Mouse (Mus musculus) forebrain, embryonic 12.5 days (tissue): ENCODE measurements around the gene Tfb2m. TPM values are rescaled to one million over a fixed set of nuclear protein-coding genes. Genes with fewer than 3 reads are reported as not detected.
A peak's percentile ranks its signal among the peaks of the same experiment; 100 is the strongest.

Experiments
- ATAC-seq: fragments of 200-750 bp; cut with Nextera tagmentation; 2 replicates; pipeline ENCODE4 v1.8.0; 2017; ENCODE audit warnings: moderate TSS enrichment; ENCODE audit not compliant: low FRiP score
- H3K27ac ChIP-seq: fragments of 300-500 bp; sonication (generic); 2 replicates; pipeline ENCODE4 v1.5.1; 2016; ENCODE audit warnings: mild to moderate bottlenecking
- H3K27me3 ChIP-seq: fragments of 300-500 bp; sonication (generic); 2 replicates; pipeline ENCODE4 v1.6.1; 2016; ENCODE audit warnings: mild to moderate bottlenecking
- H3K36me3 ChIP-seq: fragments of 300-500 bp; sonication (generic); replicated peaks from 2 replicates; pipeline ENCODE4 v1.6.1; 2016; ENCODE audit warnings: mild to moderate bottlenecking
- H3K4me1 ChIP-seq: fragments of 300-500 bp; sonication (generic); 2 replicates; pipeline ENCODE4 v1.6.1; 2016
- H3K4me2 ChIP-seq: fragments of 300-500 bp; sonication (generic); 2 replicates; pipeline ENCODE4 v1.6.1; 2016; ENCODE audit warnings: mild to moderate bottlenecking, moderate library complexity
- H3K4me3 ChIP-seq: fragments of 300-500 bp; sonication (generic); replicated peaks from 2 replicates; pipeline ENCODE4 v1.5.1; 2016; ENCODE audit warnings: mild to moderate bottlenecking
- H3K9ac ChIP-seq: fragments of 300-500 bp; sonication (generic); 2 replicates; pipeline ENCODE4 v1.6.1; 2016; ENCODE audit warnings: mild to moderate bottlenecking
- H3K9me3 ChIP-seq: fragments of 300-500 bp; sonication (generic); 2 replicates; pipeline ENCODE4 v1.6.1; 2016
- WGBS: fragments of 180-500 bp; shearing (Covaris S2); methylation state at CpG from one replicate; pipeline ENCODE4 v1.1.7; 2016; 5-methylcytosine and 5-hydroxymethylcytosine counted together
- polyA plus RNA-seq: library from polyadenylated mRNA; unstranded; fragments of >200 nt; fragmentation: Nextera tagmentation; extraction: Ambion mirVana; gene quantifications from 2 replicates; pipeline ENCODE4 v1.2.1, GENCODE M21; 2016

The Tfb2m gene
- polyA plus RNA-seq, 1 experiment from 2014 or later = 33.7 TPM

DNA sequence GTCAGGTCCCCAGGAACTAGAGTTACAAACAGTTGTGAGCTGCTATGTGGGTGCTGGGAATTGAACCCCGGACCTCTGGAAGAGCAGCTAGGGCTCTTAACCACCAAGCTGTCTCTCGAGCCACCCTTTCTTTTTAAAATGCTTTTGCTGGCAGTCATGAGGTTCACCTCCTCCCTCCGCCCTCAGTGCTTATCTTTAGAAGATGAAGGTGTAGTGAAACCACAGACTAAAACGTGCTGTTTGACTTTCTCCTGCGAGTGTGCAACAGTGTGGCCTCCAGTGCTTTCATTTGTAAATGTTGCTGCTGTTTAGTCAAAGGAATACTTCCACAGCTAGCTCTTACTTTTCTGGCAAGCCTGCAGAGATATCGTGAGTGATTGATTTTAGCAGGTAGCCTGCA is 32.6 kb upstream of the Tfb2m start:
- 86% methylated on average over 6 of the region's 6 CpGs for WGBS
- Histone ChIP-seq H3K27me3 (no peaks in the 10 kb centered on the region), H3K36me3 (peaks cover 11% of the 10 kb centered on the region; the same call in 1 of the 2 replicates), H3K9ac (no peak overlapping the region), H3K9me3 (no peaks in the 10 kb centered on the region), H3K4me2 (no peak overlapping the region), H3K4me3 (no peak overlapping the region), H3K27ac (no peak overlapping the region), H3K4me1 (no peaks in the 10 kb centered on the region)
- no peak for ATAC-seq

GRCm38 (mm10) chr1:179573650-179574206 is 27.7 kb upstream of the Tfb2m start:
- WGBS = 86% methylated on average over 6 of the region's 6 CpGs
- no peak overlapping the region for H3K4me3 ChIP-seq
- ATAC-seq = no peak
- peaks cover 5% of the 10 kb centered on the region; the same call in 1 of the 2 replicates for H3K4me1 ChIP-seq
- H3K36me3 ChIP-seq = no peaks in the 10 kb centered on the region
- H3K27ac ChIP-seq = no peak overlapping the region
- no peaks in the 10 kb centered on the region for H3K9me3 ChIP-seq
- no peak overlapping the region for H3K4me2 ChIP-seq
- H3K27me3 ChIP-seq = no peaks in the 10 kb centered on the region
- H3K9ac ChIP-seq = no peak overlapping the region

- H3K27ac ChIP-seq = no peak overlapping the region
- ATAC-seq = no peak
- no peaks in the 10 kb centered on the region for H3K36me3 ChIP-seq
- H3K4me1 ChIP-seq = peaks cover 14% of the 10 kb centered on the region
- no peaks in the 10 kb centered on the region for H3K27me3 ChIP-seq
- no peak overlapping the region for H3K4me3 ChIP-seq
- WGBS = 84% methylated on average over 4 of the region's 4 CpGs
- no peaks in the 10 kb centered on the region for H3K9me3 ChIP-seq
- no peak overlapping the region for H3K4me2 ChIP-seq
- no peak overlapping the region for H3K9ac ChIP-seq
These were observed 25.6 kb upstream of the Tfb2m start for GRCm38 (mm10) chr1:179571686-179572085.

DNA sequence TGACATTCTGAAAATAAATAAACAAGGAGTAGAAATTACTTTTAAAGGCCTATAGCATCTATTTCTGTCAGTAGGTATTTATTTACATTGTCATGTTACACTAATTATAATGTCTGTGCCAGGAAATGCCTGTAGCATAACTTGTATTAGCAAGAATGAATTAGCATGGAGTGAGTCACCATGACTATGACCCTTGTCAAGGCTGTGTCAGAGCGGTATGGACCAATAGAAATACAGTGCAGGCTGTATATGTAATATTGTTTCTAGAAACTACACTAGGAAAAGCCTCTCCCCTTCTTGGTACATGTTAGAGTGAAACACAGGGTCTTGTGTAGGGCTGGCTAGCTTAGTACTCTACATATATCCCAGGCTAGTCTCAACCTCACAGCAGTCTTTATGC is 24.4 kb upstream of the Tfb2m start:
- Histone ChIP-seq H3K9me3 (no peaks in the 10 kb centered on the region), H3K36me3 (no peaks in the 10 kb centered on the region), H3K27me3 (no peaks in the 10 kb centered on the region), H3K9ac (no peak overlapping the region), H3K27ac (no peak overlapping the region), H3K4me3 (no peak overlapping the region), H3K4me2 (no peak overlapping the region), H3K4me1 (peaks cover 14% of the 10 kb centered on the region)
- no peak for ATAC-seq
- WGBS = 96% methylated on average over 1 of the region's 1 CpGs

DNA sequence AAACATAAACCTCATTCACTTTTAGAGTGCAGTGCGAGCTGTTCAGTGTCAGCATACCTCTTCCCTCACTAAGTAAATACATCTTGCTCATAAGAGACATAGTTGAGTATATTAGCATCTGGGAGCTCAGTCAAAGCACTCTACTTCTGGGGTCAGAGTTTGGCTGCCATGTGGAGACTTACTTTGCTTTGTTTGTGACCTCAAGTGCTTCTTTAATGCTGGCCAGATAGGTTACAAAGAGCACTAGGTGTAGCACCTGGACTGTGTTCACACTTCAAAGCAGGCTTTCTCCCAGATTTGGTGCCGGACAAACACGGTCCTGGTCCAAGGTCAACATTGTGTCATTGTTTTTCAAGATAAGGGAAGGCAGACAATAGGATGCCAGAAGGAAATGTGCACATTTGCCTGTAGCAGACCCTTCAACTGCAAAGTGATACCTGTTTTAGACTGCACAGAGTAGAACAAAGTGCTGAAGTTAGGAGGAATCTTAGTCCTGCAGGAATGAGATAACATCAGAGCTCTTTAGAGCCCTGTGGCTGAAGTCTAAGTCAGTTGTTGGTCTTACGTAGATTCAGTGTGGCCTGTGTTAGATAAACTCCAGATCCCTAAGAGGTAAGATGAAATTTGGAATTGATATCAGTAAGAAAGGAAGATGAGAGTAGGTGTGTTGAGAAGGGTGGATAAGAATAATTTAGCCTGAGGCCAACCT is 22.8 kb upstream of the Tfb2m start:
- no peak for ATAC-seq
- Histone ChIP-seq H3K9me3 (no peaks in the 10 kb centered on the region), H3K4me1 (peaks cover 14% of the 10 kb centered on the region), H3K4me3 (no peak overlapping the region), H3K9ac (no peak overlapping the region), H3K27me3 (no peaks in the 10 kb centered on the region), H3K27ac (no peak overlapping the region), H3K36me3 (no peaks in the 10 kb centered on the region), H3K4me2 (no peak overlapping the region)
- 89% methylated on average over 4 of the region's 4 CpGs for WGBS

DNA sequence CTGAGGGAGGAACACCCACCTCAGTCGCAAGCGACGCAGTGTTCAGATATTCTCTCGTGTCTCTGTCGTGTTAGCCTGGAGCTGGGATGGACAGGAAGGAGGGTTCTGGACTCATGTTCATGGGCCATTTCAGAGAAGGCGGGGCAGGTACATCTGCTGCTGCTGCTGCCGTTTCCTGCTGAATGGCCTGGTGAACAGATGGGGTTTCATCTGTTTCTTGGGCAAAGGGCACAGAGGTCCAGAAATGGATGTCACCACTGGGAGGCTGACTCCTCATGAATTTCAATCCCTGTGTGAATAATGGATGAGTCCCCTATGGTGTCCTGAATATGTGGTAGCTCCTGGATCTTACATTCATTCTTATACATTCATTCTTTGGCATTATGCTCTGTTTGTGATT is 21.5 kb upstream of the Tfb2m start:
- H3K9ac ChIP-seq = no peak overlapping the region
- no peak for ATAC-seq

GRCm38 (mm10) chr1:179563926-179564325 is 17.9 kb upstream of the Tfb2m start:
- ATAC-seq = no peak
- Histone ChIP-seq H3K27ac (no peak overlapping the region), H3K27me3 (no peaks in the 10 kb centered on the region), H3K9me3 (no peaks in the 10 kb centered on the region), H3K9ac (no peak overlapping the region), H3K4me3 (no peak overlapping the region), H3K4me2 (no peak overlapping the region), H3K4me1 (peaks cover 17% of the 10 kb centered on the region; the same call in 1 of the 2 replicates), H3K36me3 (no peaks in the 10 kb centered on the region)
- 90% methylated on average over 5 of the region's 5 CpGs for WGBS

More for the DNA sequence above, 21.5 kb upstream of the Tfb2m start:
- no peaks in the 10 kb centered on the region for H3K9me3 ChIP-seq
- peak overlapping the region; percentile 56; the same call in 1 of the 2 replicates for H3K27ac ChIP-seq
- H3K36me3 ChIP-seq = no peaks in the 10 kb centered on the region
- H3K4me3 ChIP-seq = no peak overlapping the region
- no peaks in the 10 kb centered on the region for H3K27me3 ChIP-seq
- no peak overlapping the region for H3K4me2 ChIP-seq
- H3K4me1 ChIP-seq = peaks cover 21% of the 10 kb centered on the region
- 66% methylated on average over 7 of the region's 7 CpGs for WGBS

DNA sequence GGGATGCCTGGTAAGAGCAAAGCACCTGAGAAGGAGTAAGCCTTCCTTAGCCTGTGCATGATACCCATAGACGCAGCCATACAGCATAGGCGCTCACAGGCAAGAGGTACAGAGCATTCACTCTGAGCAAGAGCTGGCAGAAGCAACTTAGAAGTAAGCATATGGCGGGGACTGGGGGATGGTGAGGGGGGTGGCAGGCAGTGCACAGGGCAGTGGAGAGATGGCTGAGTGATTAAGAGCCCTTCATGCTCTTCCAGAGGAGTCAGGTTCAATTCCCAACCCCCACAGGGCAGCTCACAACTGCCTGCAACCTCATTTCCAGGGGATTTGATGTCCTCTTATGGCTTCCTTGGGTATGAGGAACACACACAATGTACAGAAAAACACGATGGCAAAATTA is 17.1 kb upstream of the Tfb2m start:
- no peak overlapping the region for H3K27ac ChIP-seq
- H3K27me3 ChIP-seq = no peaks in the 10 kb centered on the region
- no peak for ATAC-seq
- H3K4me2 ChIP-seq = no peak overlapping the region
- H3K9ac ChIP-seq = no peak overlapping the region
- WGBS = 88% methylated on average over 4 of the region's 4 CpGs
- H3K4me1 ChIP-seq = peaks cover 17% of the 10 kb centered on the region; the same call in 1 of the 2 replicates
- no peak overlapping the region for H3K4me3 ChIP-seq
- H3K9me3 ChIP-seq = no peaks in the 10 kb centered on the region
- no peaks in the 10 kb centered on the region for H3K36me3 ChIP-seq

DNA sequence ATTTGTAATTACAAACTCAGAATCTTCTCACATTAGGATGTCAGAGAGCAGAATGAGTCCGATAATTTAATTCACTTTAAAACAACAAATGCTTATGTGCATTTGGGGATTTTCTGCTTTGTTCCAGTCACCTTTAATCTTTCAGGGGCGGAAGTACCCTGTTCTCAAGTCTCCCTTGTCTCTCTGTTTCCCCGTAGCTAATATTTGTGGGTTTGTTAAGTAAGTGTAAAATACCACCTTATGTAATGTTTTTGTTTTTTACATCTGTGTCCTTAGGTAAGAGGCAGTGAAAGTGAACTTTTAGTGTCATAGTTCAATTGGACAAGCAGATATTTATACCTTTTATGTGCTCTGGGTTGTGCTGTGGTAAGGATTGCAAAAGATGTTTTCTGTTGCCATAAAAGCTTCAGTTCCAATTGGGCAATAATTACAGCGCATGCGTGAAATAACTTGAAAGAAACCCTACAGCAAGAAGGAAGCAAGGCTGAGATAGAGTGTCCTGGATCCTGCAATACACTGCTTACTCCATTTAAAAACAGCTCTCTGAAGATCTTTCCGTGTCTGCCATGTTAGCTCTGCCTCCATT is 14.9 kb upstream of the Tfb2m start:
- peaks cover 7% of the 10 kb centered on the region; the same call in 1 of the 2 replicates for H3K4me1 ChIP-seq
- 90% methylated on average over 6 of the region's 6 CpGs for WGBS
- no peak overlapping the region for H3K4me2 ChIP-seq
- H3K9ac ChIP-seq = no peak overlapping the region
- no peak overlapping the region for H3K27ac ChIP-seq
- H3K9me3 ChIP-seq = no peaks in the 10 kb centered on the region
- no peak overlapping the region for H3K4me3 ChIP-seq
- ATAC-seq = no peak
- H3K27me3 ChIP-seq = no peaks in the 10 kb centered on the region
- H3K36me3 ChIP-seq = no peaks in the 10 kb centered on the region

GRCm38 (mm10) chr1:179559446-179560194 is 13.6 kb upstream of the Tfb2m start:
- H3K4me1 ChIP-seq = peaks cover 7% of the 10 kb centered on the region; the same call in 1 of the 2 replicates
- no peak for ATAC-seq
- no peak overlapping the region for H3K27ac ChIP-seq
- H3K4me3 ChIP-seq = no peak overlapping the region
- WGBS = 87% methylated on average over 11 of the region's 11 CpGs
- no peaks in the 10 kb centered on the region for H3K27me3 ChIP-seq
- H3K4me2 ChIP-seq = no peak overlapping the region
- H3K9me3 ChIP-seq = no peaks in the 10 kb centered on the region
- H3K36me3 ChIP-seq = no peaks in the 10 kb centered on the region
- no peak overlapping the region for H3K9ac ChIP-seq

GRCm38 (mm10) chr1:179556921-179557320 is 10.9 kb upstream of the Tfb2m start:
- 88% methylated on average over 3 of the region's 3 CpGs for WGBS
- no peak for ATAC-seq
- H3K4me1 ChIP-seq = 0 out of 2 replicates have a peak, but pooled peaks cover 2% of the 10 kb centered on the region
- H3K4me2 ChIP-seq = no peak overlapping the region
- no peaks in the 10 kb centered on the region for H3K27me3 ChIP-seq
- no peaks in the 10 kb centered on the region for H3K36me3 ChIP-seq
- H3K9me3 ChIP-seq = no peaks in the 10 kb centered on the region
- H3K27ac ChIP-seq = no peak overlapping the region
- H3K4me3 ChIP-seq = no peak overlapping the region
- no peak overlapping the region for H3K9ac ChIP-seq

DNA sequence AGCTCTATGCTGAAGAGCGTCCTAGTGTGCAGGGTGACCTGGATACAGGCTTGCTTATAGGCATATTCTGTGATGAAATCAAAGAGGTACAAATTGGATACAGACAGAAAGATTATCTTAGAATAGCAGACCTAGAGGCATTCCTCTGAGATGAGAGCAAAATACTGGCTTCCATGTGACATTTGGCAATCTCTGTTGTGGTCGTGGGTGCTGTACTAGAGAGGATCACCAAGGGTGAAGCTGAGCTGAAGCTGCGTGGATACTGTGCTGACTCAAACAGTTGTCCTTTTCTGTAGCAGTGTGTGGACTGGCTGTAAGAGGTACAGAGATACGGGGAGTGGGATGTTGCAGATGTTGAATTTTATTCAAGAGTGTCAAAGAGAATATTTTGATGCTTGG is 7.9 kb upstream of the Tfb2m start:
- Histone ChIP-seq H3K4me3 (no peak overlapping the region), H3K4me2 (no peak overlapping the region), H3K9ac (no peak overlapping the region), H3K36me3 (no peaks in the 10 kb centered on the region), H3K9me3 (no peaks in the 10 kb centered on the region), H3K4me1 (peaks cover 7% of the 10 kb centered on the region; the same call in 1 of the 2 replicates), H3K27ac (no peak overlapping the region), H3K27me3 (no peaks in the 10 kb centered on the region)
- 86% methylated on average over 4 of the region's 4 CpGs for WGBS
- ATAC-seq = no peak
